Mouse (Mus musculus): ENCODE results near the gene Camta2. TPM values are rescaled to one million over a fixed set of nuclear protein-coding genes. Genes with fewer than 3 reads are reported as not detected.

The Camta2 gene
- total and polyA plus RNA-seq, 2 experiments from 2014 or later: 24.0 to 24.5 TPM

DNA sequence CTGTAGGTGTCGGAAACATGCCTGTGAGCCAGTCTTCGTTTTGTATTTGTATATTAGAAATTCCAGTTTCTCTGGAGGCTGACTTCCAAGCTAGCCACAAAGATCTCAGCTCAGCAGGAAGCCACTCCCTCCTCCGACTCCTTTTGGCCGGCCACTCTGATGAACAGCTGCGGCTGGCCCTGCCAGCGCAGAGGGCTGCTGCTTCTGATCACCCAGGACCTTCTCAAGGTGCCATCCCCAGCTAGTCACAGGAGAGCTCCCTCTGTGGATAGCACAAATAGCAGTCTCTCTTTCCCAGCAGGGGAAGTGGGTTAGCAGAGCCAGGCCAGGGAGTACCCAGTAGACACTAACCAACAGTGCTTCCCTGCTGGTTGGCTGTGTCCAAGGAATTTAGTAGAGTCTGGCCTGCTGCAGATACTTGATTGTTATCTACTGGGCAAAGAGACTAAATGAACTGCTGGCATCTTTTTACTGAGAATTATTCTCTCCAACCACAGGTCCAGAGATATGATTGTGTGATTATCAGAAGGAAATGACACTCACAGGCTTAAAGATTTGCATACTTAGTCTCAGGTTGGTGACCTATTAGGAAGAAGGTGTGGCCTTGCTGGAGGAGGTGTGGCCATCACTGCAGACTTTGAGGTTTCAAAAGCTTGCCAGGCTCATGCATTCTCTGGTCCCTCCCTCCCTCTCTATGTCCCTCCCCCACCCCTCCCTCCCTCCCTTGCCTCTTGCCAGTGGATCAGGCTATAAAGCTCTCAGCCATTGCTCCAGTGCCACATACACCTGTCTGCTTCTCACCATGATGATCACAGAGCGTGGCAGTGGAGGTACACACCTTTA, 65.7 kb downstream of the Camta2 start:
- H3K4me2 ChIP-seq (ENCODE audit: low read depth, low read length, poor library complexity, severe bottlenecking): no peak overlapping the region
- ATAC-seq (ENCODE audit: low FRiP score) (no peak), DNase-seq (ENCODE audit: low spot score) (no peak)
- no peak overlapping the region for H3K9ac ChIP-seq (replicated peaks; ENCODE audit: low read length, poor library complexity, severe bottlenecking)
- WGBS: 41% methylated on average over 7 of the region's 7 CpGs
- no peak overlapping the region for H3K27ac ChIP-seq (ENCODE audit: low read depth, low read length)
- H3K9me3 ChIP-seq (ENCODE audit: low read length): no peaks in the 10 kb centered on the region
- no peak for TF ChIP-seq CTCF (IDR thresholded peaks at IDR 0.05)
- no peaks in the 10 kb centered on the region for H3K36me3 ChIP-seq (ENCODE audit: insufficient read depth, low read length)
- H3K4me1 ChIP-seq (ENCODE audit: insufficient read depth, low read length): no peaks in the 10 kb centered on the region
- no peak overlapping the region for H3K4me3 ChIP-seq (ENCODE audit: low read depth, low read length)
- H3K27me3 ChIP-seq (ENCODE audit: insufficient read depth, low read length): no peaks in the 10 kb centered on the region

Small RNAs within 50 kb of the gene (microRNA-seq; reads per million reads assigned to microRNA genes)
- gene Mir6925 (ENCODE audit: borderline number of aligned reads): not detected

Other genes with a start within 250 kb of the Camta2 start
- 23.7 and 30.1 TPM in 2 replicates for gene Med11, start 236.2 kb downstream of the Camta2 start, total RNA-seq (2014; rRNA removed)
- gene Med11, start 236.2 kb downstream of the Camta2 start, polyA plus RNA-seq (2015; fragmentation: Nextera tagmentation; extraction: Ambion mirVana): 28.2 and 36.8 TPM in 2 replicates
- gene Zmynd15, start 228.7 kb downstream of the Camta2 start, total RNA-seq (2014; rRNA removed): 0.44 and 0.71 TPM in 2 replicates
- gene Zmynd15, start 228.7 kb downstream of the Camta2 start, polyA plus RNA-seq (2015; fragmentation: Nextera tagmentation; extraction: Ambion mirVana): 0.47 and 0.70 TPM in 2 replicates
- 1.2 and 1.9 TPM in 2 replicates for gene Cxcl16, start 228.1 kb downstream of the Camta2 start, total RNA-seq (2014; rRNA removed)
- 3.1 and 3.2 TPM in 2 replicates for gene Cxcl16, start 228.1 kb downstream of the Camta2 start, polyA plus RNA-seq (2015; fragmentation: Nextera tagmentation; extraction: Ambion mirVana)
- 7.4 and 12.1 TPM in 2 replicates for gene Tm4sf5, start 182.9 kb downstream of the Camta2 start, total RNA-seq (2014; rRNA removed)
- 18.8 and 19.8 TPM in 2 replicates for gene Tm4sf5, start 182.9 kb downstream of the Camta2 start, polyA plus RNA-seq (2015; fragmentation: Nextera tagmentation; extraction: Ambion mirVana)
- gene Vmo1, start 173.5 kb downstream of the Camta2 start, total RNA-seq (2014; rRNA removed): not detected in 2 replicates
- 0.53 and 0.65 TPM in 2 replicates for gene Vmo1, start 173.5 kb downstream of the Camta2 start, polyA plus RNA-seq (2015; fragmentation: Nextera tagmentation; extraction: Ambion mirVana)
- not detected in 2 replicates for gene Gltpd2, start 168.9 kb downstream of the Camta2 start, total RNA-seq (2014; rRNA removed)
- 0.21 and 0.25 TPM in 2 replicates for gene Gltpd2, start 168.9 kb downstream of the Camta2 start, polyA plus RNA-seq (2015; fragmentation: Nextera tagmentation; extraction: Ambion mirVana)
- 455 and 493 TPM in 2 replicates for gene Psmb6, start 162.7 kb downstream of the Camta2 start, total RNA-seq (2014; rRNA removed)
- gene Psmb6, start 162.7 kb downstream of the Camta2 start, polyA plus RNA-seq (2015; fragmentation: Nextera tagmentation; extraction: Ambion mirVana): 818 and 874 TPM in 2 replicates
- not detected in 2 replicates for gene Gm40193, start 155.2 kb downstream of the Camta2 start, total RNA-seq (2014; rRNA removed)
- not detected in 2 replicates for gene Gm40193, start 155.2 kb downstream of the Camta2 start, polyA plus RNA-seq (2015; fragmentation: Nextera tagmentation; extraction: Ambion mirVana)
- 46.8 and 71.5 TPM in 2 replicates for gene Pld2, start 148.0 kb downstream of the Camta2 start, total RNA-seq (2014; rRNA removed)
- 18.0 and 19.4 TPM in 2 replicates for gene Pld2, start 148.0 kb downstream of the Camta2 start, polyA plus RNA-seq (2015; fragmentation: Nextera tagmentation; extraction: Ambion mirVana)
- 80.9 and 82.1 TPM in 2 replicates for gene Mink1, start 125.2 kb downstream of the Camta2 start, total RNA-seq (2014; rRNA removed)
- 15.6 and 17.1 TPM in 2 replicates for gene Mink1, start 125.2 kb downstream of the Camta2 start, polyA plus RNA-seq (2015; fragmentation: Nextera tagmentation; extraction: Ambion mirVana)
- gene 4930544D05Rik, start 72.3 kb downstream of the Camta2 start, total RNA-seq (2014; rRNA removed): not detected in 2 replicates
- not detected in 2 replicates for gene 4930544D05Rik, start 72.3 kb downstream of the Camta2 start, polyA plus RNA-seq (2015; fragmentation: Nextera tagmentation; extraction: Ambion mirVana)
- not detected in 2 replicates for gene Chrne, start 68.9 kb downstream of the Camta2 start, total RNA-seq (2014; rRNA removed)
- gene Chrne, start 68.9 kb downstream of the Camta2 start, polyA plus RNA-seq (2015; fragmentation: Nextera tagmentation; extraction: Ambion mirVana): 0.78 and 1.1 TPM in 2 replicates
- not detected in 2 replicates for gene Gp1ba, start 49.0 kb downstream of the Camta2 start, total RNA-seq (2014; rRNA removed)
- gene Gp1ba, start 49.0 kb downstream of the Camta2 start, polyA plus RNA-seq (2015; fragmentation: Nextera tagmentation; extraction: Ambion mirVana): 0.16 and 0.29 TPM in 2 replicates
- gene Rnf167, start 40.9 kb downstream of the Camta2 start, total RNA-seq (2014; rRNA removed): 69.1 and 74.4 TPM in 2 replicates
- 95.8 and 97.2 TPM in 2 replicates for gene Rnf167, start 40.9 kb downstream of the Camta2 start, polyA plus RNA-seq (2015; fragmentation: Nextera tagmentation; extraction: Ambion mirVana)
- 140 and 159 TPM in 2 replicates for gene Slc25a11, start 40.6 kb downstream of the Camta2 start, total RNA-seq (2014; rRNA removed)
- 160 and 176 TPM in 2 replicates for gene Slc25a11, start 40.6 kb downstream of the Camta2 start, polyA plus RNA-seq (2015; fragmentation: Nextera tagmentation; extraction: Ambion mirVana)
- 438 and 486 TPM in 2 replicates for gene Pfn1, start 33.5 kb downstream of the Camta2 start, total RNA-seq (2014; rRNA removed)
- gene Pfn1, start 33.5 kb downstream of the Camta2 start, polyA plus RNA-seq (2015; fragmentation: Nextera tagmentation; extraction: Ambion mirVana): 600 and 608 TPM in 2 replicates
- 7.2 and 9.9 TPM in 2 replicates for gene Eno3, start 30.9 kb downstream of the Camta2 start, total RNA-seq (2014; rRNA removed)
- 5.8 and 7.6 TPM in 2 replicates for gene Eno3, start 30.9 kb downstream of the Camta2 start, polyA plus RNA-seq (2015; fragmentation: Nextera tagmentation; extraction: Ambion mirVana)
- gene Spag7, start 18.7 kb downstream of the Camta2 start, total RNA-seq (2014; rRNA removed): 41.9 and 45.3 TPM in 2 replicates
- 125 and 131 TPM in 2 replicates for gene Spag7, start 18.7 kb downstream of the Camta2 start, polyA plus RNA-seq (2015; fragmentation: Nextera tagmentation; extraction: Ambion mirVana)
- gene Inca1, start 12.1 kb upstream of the Camta2 start, total RNA-seq (2014; rRNA removed): 1.7 and 4.8 TPM in 2 replicates
- 2.1 and 2.2 TPM in 2 replicates for gene Inca1, start 12.1 kb upstream of the Camta2 start, polyA plus RNA-seq (2015; fragmentation: Nextera tagmentation; extraction: Ambion mirVana)
- gene Kif1c, start 12.4 kb upstream of the Camta2 start, total RNA-seq (2014; rRNA removed): 30.9 and 31.7 TPM in 2 replicates
- gene Kif1c, start 12.4 kb upstream of the Camta2 start, polyA plus RNA-seq (2015; fragmentation: Nextera tagmentation; extraction: Ambion mirVana): 1.6 and 1.9 TPM in 2 replicates
- gene Zfp3, start 76.1 kb upstream of the Camta2 start, total RNA-seq (2014; rRNA removed): 8.7 and 10.0 TPM in 2 replicates
- 9.7 and 10.3 TPM in 2 replicates for gene Zfp3, start 76.1 kb upstream of the Camta2 start, polyA plus RNA-seq (2015; fragmentation: Nextera tagmentation; extraction: Ambion mirVana)
- gene Scimp, start 124.5 kb upstream of the Camta2 start, total RNA-seq (2014; rRNA removed): not detected in 2 replicates
- not detected in 2 replicates for gene Scimp, start 124.5 kb upstream of the Camta2 start, polyA plus RNA-seq (2015; fragmentation: Nextera tagmentation; extraction: Ambion mirVana)
- 66.4 and 98.4 TPM in 2 replicates for gene Rabep1, start 156.7 kb upstream of the Camta2 start, total RNA-seq (2014; rRNA removed)
- gene Rabep1, start 156.7 kb upstream of the Camta2 start, polyA plus RNA-seq (2015; fragmentation: Nextera tagmentation; extraction: Ambion mirVana): 102 and 116 TPM in 2 replicates

Data from midbrain, postnatal 0 days (tissue).